Mouse (Mus musculus) heart, adult 11 months (tissue): ENCODE data around the gene Tspan18.

ENCODE experiments used
- DNase-seq: peaks from one replicate; pipeline ENCODE4 v3.0.0; 2022

Gene Tspan18

GRCm38 (mm10) chr2:93152191-93152601 is 182.1 kb downstream of the Tspan18 start:
- no peak for DNase-seq
